Mouse (Mus musculus): ENCODE measurements around the gene Sacs.

GRCm38 (mm10) chr14:61171261-61171970 is 33.2 kb downstream of the Sacs start:
- TF ChIP-seq GATA1 (IDR thresholded peaks at IDR 0.05; ENCODE audit: low read length) (no peak), TAL1 (IDR thresholded peaks at IDR 0.05; ENCODE audit: low read length) (no peak)
